Mouse (Mus musculus) cortical plate, adult 2 months (tissue): ENCODE results near the gene Mob3c.

Experiments used
- CTCF ChIP-seq: fragments of 200-500 bp; IDR thresholded peaks from 2 replicates; pipeline ENCODE4 v1.5.1; 2011; ENCODE audit warnings: mild to moderate bottlenecking, control low read depth, low read length; ENCODE audit not compliant: insufficient read depth; ENCODE audit errors: extremely low read depth
- POLR2A ChIP-seq: fragments of 200-500 bp; IDR thresholded peaks from 2 replicates; pipeline ENCODE4 v1.6.1; 2011; ENCODE audit warnings: mild to moderate bottlenecking, low read length, control low read depth; ENCODE audit not compliant: insufficient read depth; ENCODE audit errors: extremely low read depth

- TF ChIP-seq CTCF, result no peak
- no peak for TF ChIP-seq POLR2A
Observed at GRCm38 (mm10) chr4:115830491-115830890, 2.6 kb downstream of the Mob3c start.
